Mouse (Mus musculus): ENCODE data around the gene Rad54l.

Rad54l gene

GRCm38 (mm10) chr4:116123602-116124519 is at the start of gene Rad54l, which contains the start of gene Pomgnt1:
Gene Rad54l (minus strand): TSS chr4:116123690.
Gene Pomgnt1 (plus strand): TSS chr4:116123840.
- DNase-seq (ENCODE audit: low read depth, low spot score): peak; percentile 80

- no peak for DNase-seq (ENCODE audit: low read depth, low spot score)
Observed at GRCm38 (mm10) chr4:116173072-116173471, 49.6 kb upstream of the Rad54l start, which contains the start of the genes 1700042G07Rik and Gm49337. Gene 1700042G07Rik (plus strand): TSS chr4:116173372. Gene Gm49337 (plus strand): TSS chr4:116173384.

DNA sequence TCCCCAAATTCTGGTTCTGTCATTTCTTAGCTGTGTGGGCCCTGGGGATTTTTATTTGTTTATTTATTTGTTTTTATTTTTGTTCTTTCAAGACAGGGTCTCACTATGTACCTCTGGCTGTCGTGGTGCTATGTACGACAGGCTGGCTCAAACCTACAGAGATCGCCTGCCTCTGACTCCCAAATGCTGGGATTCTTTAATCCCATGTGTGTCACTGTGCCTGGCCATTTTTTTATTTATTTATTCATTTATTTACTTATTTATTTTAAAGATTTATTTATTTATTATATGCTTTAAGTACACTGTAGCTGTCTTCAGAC is 45.8 kb upstream of the Rad54l start:
- no peak for DNase-seq (ENCODE audit: low read depth, low spot score)

GRCm38 (mm10) chr4:116168617-116169352 is 45.3 kb upstream of the Rad54l start:
- no peak for DNase-seq (ENCODE audit: low read depth, low spot score)

DNA sequence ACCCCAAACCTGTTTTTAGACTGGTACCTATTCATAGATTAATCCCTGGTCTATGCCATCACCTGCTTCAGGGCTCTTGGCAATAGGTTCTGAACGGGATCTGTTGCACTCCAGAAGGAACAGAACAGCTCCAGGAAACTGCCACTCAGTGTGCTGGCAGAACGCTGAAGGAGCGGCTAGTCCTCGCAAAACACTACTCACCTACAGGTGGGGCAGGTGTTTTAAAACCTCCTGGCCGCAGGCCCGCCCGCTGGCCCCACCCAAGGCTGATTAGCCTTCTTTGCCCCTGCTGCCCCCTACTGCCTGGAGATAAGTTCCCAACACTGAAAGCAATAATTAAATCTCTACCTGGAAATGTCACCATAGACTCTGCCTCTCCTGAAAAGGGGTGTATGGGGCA is 43.9 kb upstream of the Rad54l start, which contains the start of gene Tspan1:
Gene Tspan1, minus strand, starts transcription at position 198 of the 400 bp plus-strand sequence.
- no peak for DNase-seq (ENCODE audit: low read depth, low spot score)

GRCm38 (mm10) chr4:116165708-116166407 is 42.4 kb upstream of the Rad54l start:
- DNase-seq (ENCODE audit: low read depth, low spot score): no peak

- DNase-seq (ENCODE audit: low read depth, low spot score): no peak
Observed at GRCm38 (mm10) chr4:116164759-116165554, 41.5 kb upstream of the Rad54l start.

GRCm38 (mm10) chr4:116162142-116162541 is 38.7 kb upstream of the Rad54l start:
- no peak for DNase-seq (ENCODE audit: low read depth, low spot score)

GRCm38 (mm10) chr4:116160769-116161168 is 37.3 kb upstream of the Rad54l start:
- DNase-seq (ENCODE audit: low read depth, low spot score): no peak

DNA sequence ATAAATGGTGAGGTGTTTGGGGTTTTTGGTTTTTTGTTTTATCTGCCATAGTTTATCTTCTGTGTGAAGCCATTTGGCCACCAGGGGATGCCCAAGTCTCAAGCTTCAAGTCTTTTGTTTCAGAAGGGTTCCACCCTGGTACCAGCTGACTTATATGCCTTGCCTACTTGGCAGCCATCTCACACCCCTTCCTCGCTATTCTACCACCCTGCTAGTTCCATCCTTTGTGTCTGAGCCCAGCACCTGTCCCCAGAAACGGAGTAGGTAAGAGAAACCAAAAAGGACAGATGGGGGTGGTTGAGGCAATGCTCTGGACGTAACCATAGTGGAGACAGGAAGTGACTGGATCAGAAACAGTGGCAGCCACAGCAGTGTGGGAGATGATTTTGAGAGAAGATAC is 36.4 kb upstream of the Rad54l start:
- DNase-seq (ENCODE audit: low read depth, low spot score): no peak

DNA sequence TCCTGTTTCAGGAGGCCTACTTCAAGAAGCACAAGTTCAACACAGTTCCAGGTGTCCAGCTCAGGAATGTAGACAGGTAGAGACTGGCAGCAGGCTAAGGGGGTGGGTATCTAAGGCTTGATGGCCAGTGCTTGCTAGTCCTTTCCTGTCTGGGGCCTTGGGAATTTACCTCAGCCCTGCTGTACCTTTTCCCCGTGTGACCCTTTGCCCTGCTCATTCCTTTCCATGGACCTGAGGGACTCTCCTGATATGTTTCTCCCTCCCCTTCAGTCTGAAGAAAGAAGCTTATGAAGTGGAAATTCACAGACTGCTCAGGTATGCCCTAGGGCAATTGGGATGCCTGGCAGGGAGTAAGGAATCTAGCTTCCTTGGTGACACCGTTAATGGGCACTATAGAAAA is 34.4 kb upstream of the Rad54l start:
- DNase-seq (ENCODE audit: low read depth, low spot score): no peak

DNA sequence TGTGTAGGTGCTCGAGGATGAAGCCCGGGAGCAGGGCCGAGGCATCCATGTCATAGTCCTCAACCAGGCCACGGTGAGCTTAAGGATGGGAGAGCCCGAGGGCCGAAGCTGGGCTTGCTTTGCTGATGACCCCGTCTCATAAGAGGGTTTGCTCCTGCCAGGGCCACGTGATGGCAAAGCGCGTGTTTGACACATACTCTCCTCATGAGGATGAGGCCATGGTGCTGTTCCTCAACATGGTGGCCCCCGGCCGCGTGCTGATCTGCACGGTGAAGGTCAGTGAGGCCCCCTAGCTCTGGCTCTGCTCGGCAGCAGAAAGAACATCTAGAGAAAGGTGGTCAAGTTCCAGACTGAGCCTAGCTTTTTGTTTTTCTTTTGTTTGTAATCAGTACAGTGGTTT is 29.2 kb upstream of the Rad54l start:
- no peak for DNase-seq (ENCODE audit: low read depth, low spot score)

GRCm38 (mm10) chr4:116151238-116151637 is 27.7 kb upstream of the Rad54l start, which contains the start of gene Lurap1:
Gene Lurap1 (minus strand): TSS chr4:116151338.
- no peak for DNase-seq (ENCODE audit: low read depth, low spot score)

DNA sequence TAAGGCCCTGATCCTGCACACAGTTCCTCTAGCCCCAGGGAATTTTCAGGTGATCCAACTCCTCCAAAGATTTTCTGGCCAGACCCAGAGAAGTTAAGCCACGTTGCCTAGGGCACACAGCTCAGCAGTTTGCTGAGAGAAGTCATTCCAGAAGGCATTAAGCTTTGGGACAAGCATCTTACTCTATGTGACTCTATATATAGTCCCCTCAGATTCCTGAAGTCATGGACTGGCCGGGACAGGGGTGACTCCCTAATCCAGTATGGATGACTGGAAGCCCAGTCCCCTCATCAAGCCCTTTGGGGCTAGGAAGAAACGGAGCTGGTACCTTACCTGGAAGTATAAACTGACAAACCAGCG is 27.4 kb upstream of the Rad54l start:
- DNase-seq (ENCODE audit: low read depth, low spot score): no peak

DNA sequence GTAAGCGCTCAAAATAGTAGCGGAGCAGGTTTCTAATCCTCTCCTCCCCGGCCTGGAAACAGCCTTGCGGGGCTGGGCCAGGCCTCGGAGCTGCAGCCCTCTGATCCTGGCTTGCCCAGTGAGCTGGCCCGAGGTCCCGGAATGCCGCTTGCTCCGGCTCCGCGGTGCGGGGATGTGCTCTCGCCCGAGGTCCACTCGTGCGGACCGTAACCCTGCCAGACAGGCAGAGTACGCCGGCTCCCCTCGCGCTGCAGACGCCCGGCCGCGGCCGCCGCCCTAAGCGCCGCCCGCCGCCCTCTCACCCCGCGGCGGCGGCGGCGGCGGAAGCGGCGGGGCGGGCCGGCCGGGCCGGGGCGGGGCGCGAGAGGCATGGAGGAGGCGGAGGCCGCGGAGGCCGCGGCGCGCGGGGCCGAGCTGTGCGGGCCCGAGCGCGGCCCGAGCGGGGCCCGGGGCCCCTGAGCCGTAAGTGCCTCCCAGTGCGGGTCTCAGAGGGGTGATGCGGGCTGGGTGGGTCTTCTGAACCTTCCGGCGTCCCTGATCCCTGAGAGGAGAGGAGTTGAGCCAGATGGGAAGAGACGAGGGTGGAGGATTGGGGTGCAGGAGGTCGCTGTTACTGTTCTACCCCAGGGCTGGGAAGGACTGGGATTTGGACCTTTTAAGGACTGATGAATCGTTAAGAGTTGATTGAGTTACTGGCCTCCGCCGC is 26.8 kb upstream of the Rad54l start:
- DNase-seq (ENCODE audit: low read depth, low spot score): no peak

- DNase-seq (ENCODE audit: low read depth, low spot score): no peak
Observed at GRCm38 (mm10) chr4:116149812-116150155, 26.3 kb upstream of the Rad54l start.

DNA sequence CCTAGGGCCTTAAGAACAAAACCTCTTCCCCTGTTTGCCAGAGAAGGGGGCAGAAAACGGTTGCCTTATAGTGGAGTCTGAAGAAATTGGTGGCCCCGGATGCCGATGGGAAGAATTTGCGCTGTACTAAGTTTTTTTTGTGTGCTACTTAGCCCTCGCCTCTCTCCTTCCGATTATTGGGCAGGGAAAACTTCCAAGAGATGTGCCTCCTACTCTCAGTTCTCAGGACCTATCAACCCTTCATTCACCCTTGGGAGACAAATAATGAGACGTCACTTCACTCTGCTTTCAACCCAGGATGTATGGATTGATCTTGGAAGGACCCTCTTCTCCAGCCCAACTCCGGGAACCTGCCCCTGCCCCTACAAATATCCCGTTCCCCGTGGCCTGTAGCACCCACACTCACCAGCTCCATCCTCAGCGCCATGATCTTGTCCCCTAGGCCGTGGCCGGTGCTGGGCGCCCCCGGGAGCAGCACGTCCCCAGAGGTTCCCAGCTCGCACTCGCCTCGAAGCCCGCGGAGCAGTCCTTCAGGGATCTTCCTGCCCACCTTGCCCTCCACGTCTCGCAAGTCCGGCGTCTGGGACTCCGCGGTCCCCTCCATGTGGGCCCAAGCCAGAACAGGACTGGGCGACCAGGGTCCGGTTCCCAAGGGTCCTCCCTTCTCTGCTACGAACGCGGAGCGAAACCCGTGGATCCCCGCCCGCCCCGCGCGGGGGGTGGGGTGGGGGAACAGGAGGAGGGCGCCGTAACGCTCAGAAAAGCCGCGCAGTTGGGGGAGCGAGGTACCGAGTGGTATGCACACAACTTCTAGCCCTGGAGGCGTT is 20.6 kb upstream of the Rad54l start:
- peak; percentile 43 for DNase-seq (ENCODE audit: low read depth, low spot score)

DNA sequence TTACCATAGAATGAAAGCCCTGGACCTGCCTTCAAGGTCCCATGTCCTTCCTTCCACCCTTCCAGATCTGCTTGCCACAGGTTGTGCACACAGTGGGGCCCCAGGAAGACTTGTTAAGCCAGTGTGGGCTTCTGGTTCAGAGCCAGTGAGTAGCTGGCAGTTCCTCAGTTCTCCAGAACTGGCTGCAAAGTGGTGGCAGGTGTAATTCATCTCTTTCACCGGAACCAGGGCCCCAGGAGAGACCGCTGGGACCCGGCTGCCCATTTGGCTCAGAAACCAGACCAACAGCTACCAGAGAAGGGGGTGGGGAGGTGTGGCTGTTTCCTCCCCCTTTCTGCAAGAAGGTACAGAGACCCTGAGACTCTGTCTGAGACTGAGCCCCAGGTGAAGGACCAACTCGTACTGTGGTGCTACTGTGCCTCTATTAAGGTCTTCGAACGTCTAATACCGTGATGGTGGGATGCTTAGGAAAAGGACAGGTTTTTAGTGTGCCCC is 19.9 kb upstream of the Rad54l start:
- no peak for DNase-seq (ENCODE audit: low read depth, low spot score)

DNA sequence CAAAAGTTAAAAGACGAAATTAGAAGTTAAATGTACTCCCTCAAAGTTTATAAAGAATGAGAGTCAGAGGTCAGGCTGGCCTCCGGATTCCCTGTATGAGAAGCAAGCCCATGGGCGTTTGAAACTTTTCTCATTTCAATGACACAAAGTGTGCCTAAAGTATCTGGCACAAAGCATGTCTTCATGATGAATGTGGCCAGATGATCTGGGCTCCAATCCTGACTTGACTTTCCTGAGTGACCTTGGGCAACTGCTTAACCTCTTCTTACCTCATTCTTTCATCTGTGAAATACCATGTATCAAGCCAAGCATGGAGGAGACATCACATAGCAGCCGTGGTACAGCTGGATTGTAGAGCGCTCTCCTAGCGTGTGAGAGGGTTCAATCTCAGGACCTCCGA is 18.8 kb upstream of the Rad54l start:
- no peak for DNase-seq (ENCODE audit: low read depth, low spot score)

DNA sequence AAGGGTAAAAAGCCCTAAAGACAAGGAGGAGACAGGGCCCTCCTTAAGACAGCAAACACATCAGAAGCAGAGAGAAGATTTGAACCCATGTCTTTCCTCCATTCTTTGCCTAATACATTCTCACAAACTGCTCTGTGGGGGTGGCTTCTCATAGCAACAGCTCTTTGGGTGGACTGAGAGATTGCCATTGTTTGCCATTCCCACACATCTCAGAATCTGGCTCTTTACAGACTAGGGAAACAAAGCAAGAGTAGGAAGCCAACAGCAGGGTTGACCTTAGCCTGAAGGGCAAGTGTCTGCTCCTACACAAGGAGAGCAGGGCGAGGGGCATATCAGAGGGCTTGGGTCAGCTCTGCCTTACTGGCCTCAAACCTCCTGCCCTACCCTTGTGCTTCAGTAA is 18.2 kb upstream of the Rad54l start:
- no peak for DNase-seq (ENCODE audit: low read depth, low spot score)
